Mouse (Mus musculus): Measurements from ENCODE around the gene Gpr137c. TPM values are rescaled to one million over a fixed set of nuclear protein-coding genes. Genes with fewer than 3 reads are reported as not detected.

The Gpr137c gene
- polyA plus RNA-seq (2012; rRNA removed): 9.0 and 12.7 TPM in 2 replicates

DNA sequence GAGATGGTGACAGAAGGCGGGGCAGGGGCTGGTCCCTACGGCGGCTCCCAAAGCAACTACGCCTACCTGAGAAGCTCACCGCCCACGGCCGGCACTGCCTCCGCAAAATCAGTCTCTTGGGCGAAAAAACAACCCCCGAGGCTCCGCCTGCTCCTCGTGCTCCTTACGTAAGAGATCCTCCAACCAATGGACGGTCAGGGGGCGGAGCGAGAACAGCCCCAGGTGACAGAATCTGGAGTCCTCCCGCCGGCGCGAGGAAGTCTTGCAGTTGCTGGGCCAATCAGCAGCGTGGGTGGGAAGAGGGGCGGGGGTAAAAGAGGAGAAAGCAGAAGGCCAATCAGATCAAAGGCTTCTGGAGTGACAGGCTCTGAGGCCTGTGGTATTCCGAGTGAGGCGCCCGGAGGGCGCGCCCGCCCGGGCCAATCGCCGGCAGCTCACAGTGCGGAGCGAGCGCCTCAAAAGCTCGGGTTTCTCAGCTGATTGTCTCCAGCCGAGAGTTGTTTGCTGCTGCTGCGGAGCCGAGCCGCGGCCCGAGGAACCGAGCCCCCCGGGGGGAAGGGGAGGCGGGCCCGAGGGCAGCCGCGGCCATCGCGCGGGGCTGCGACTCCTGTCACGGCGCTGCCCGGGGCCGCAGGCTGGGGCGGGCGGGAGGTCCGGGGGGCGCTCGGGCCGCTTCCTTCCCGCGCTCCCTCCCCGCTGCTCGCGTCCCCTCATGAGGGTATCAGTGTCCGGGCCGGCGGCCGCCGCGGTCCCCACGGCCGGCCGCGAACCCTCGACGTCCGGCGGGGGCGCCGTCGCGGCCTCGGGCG is at the start of gene Gpr137c:
Gene Gpr137c, plus strand, starts transcription at position 437 of the 809 bp plus-strand sequence.
- Histone ChIP-seq H3K4me3 (ENCODE audit: control insufficient read depth, insufficient read depth, low read length) (peak within 1 kb of the TSS; percentile 52), H3K27me3 (ENCODE audit: control insufficient read depth, insufficient read depth, low read length) (no peaks in the 10 kb centered on the region), H3K27ac (ENCODE audit: control insufficient read depth, insufficient read depth, low read length) (peak within 1 kb of the TSS; percentile 58), H3K36me3 (ENCODE audit: control insufficient read depth, insufficient read depth, low read length) (no peaks in the 10 kb centered on the region), H3K4me1 (replicated peaks; ENCODE audit: control insufficient read depth, insufficient read depth, low read length) (peaks cover 9% of the 10 kb centered on the region)
- 1% methylated on average over 86 of the region's 86 CpGs for WGBS
- DNase-seq: peak; percentile 98
- TF ChIP-seq CTCF (IDR thresholded peaks at IDR 0.05; ENCODE audit: borderline replicate concordance, control insufficient read depth, extremely low read depth, insufficient read depth, low read length, poor library complexity): no peak; the same call in 1 of the 2 replicates
- TF ChIP-seq POLR2A (IDR thresholded peaks at IDR 0.05; ENCODE audit: control insufficient read depth, extremely low read depth, insufficient read depth, low read length, poor library complexity): peak; percentile 41

DNA sequence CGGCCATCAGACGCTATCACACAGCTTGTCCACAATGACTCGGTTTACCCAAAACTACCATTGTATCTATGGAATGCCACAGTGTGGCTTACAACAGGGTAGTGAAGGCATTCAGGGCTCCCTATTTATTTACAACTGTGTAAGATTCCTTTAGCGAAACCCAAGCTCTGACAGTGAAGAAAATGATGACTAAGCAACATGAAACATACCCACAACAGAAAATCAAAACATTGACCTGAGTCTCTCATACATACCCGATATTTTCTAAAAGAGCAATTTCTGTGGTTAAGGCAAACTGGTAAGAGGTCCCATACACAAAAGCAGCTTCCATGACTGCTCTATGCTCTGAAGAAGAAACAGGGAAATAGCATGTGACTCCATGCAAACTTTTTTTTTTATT is 47.3 kb upstream of the Gpr137c start:
- Histone ChIP-seq H3K27me3 (ENCODE audit: control insufficient read depth, insufficient read depth, low read length) (no peaks in the 10 kb centered on the region), H3K4me1 (replicated peaks; ENCODE audit: control insufficient read depth, insufficient read depth, low read length) (no peaks in the 10 kb centered on the region), H3K36me3 (ENCODE audit: control insufficient read depth, insufficient read depth, low read length) (peaks cover 3% of the 10 kb centered on the region; the same call in 1 of the 2 replicates), H3K27ac (ENCODE audit: control insufficient read depth, insufficient read depth, low read length) (no peak overlapping the region), H3K4me3 (ENCODE audit: control insufficient read depth, insufficient read depth, low read length) (no peak overlapping the region)
- TF ChIP-seq CTCF (IDR thresholded peaks at IDR 0.05; ENCODE audit: borderline replicate concordance, control insufficient read depth, extremely low read depth, insufficient read depth, low read length, poor library complexity) (no peak), POLR2A (IDR thresholded peaks at IDR 0.05; ENCODE audit: control insufficient read depth, extremely low read depth, insufficient read depth, low read length, poor library complexity) (no peak)
- no peak for DNase-seq
- 94% methylated on average over 5 of the region's 5 CpGs for WGBS

DNA sequence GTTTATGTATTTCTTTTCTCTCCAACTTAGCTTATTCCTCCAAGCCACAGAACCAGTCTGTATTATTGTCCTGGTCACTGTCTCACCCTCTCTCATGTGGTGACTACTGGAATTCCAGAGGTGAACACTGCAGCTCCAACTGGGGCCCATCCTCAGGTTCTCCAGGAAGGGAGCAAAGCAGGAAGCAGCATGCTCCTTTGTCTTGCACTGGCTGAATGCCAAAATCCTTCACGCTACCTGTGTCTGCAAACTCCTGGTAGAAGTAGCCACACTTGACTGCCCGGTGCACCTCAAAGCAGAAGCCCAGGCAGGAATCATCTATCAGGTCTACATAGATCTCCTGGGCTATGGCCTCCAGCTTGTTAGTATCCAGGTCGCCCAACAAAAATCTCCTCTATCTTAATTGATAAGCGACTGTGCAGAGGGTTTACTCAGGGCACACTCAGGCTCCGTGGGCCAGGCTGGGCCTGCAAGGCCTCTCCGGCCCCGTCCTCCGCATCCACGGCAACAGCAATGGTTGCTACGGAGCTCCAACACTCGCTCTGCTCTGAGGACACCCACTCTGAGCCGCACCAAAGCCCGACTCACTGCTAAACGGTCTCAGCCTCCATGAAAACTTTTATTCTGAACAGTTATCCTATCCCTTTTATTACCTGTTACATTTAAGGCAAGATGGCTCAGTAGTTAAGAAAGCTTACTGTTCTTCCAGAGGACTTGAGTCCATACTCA is 44.3 kb upstream of the Gpr137c start:
- Histone ChIP-seq H3K27ac (ENCODE audit: control insufficient read depth, insufficient read depth, low read length) (no peak overlapping the region), H3K36me3 (ENCODE audit: control insufficient read depth, insufficient read depth, low read length) (no peaks in the 10 kb centered on the region; the same call in 1 of the 2 replicates), H3K4me3 (ENCODE audit: control insufficient read depth, insufficient read depth, low read length) (no peak overlapping the region), H3K4me1 (replicated peaks; ENCODE audit: control insufficient read depth, insufficient read depth, low read length) (no peaks in the 10 kb centered on the region), H3K27me3 (ENCODE audit: control insufficient read depth, insufficient read depth, low read length) (no peaks in the 10 kb centered on the region)
- TF ChIP-seq CTCF (IDR thresholded peaks at IDR 0.05; ENCODE audit: borderline replicate concordance, control insufficient read depth, extremely low read depth, insufficient read depth, low read length, poor library complexity) (no peak), POLR2A (IDR thresholded peaks at IDR 0.05; ENCODE audit: control insufficient read depth, extremely low read depth, insufficient read depth, low read length, poor library complexity) (no peak)
- no peak for DNase-seq
- 94% methylated on average over 14 of the region's 14 CpGs for WGBS

DNA sequence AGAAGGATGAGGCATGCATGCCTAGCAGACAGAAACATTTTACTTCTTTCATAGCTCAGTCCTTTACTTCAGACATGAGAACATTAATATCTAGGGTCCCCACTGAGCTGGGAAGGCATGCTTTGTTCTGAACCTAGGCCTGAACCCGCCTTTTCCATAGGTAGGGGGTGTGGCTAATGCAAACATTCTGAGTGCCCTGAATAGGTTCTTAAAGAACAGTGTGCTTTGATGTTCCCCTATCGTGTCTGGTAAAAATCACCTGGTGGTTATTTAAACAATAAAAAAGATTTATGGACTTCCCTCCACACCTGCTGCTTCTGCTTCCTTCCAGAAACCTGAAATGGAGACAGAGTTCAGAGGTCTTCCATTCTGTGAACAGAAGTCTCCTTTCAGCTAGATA is 40.3 kb upstream of the Gpr137c start:
- Histone ChIP-seq H3K27ac (ENCODE audit: control insufficient read depth, insufficient read depth, low read length) (no peak overlapping the region), H3K36me3 (ENCODE audit: control insufficient read depth, insufficient read depth, low read length) (peaks cover 4% of the 10 kb centered on the region; the same call in 1 of the 2 replicates), H3K4me1 (replicated peaks; ENCODE audit: control insufficient read depth, insufficient read depth, low read length) (no peaks in the 10 kb centered on the region), H3K4me3 (ENCODE audit: control insufficient read depth, insufficient read depth, low read length) (no peak overlapping the region), H3K27me3 (ENCODE audit: control insufficient read depth, insufficient read depth, low read length) (no peaks in the 10 kb centered on the region)
- DNase-seq: no peak
- TF ChIP-seq POLR2A (IDR thresholded peaks at IDR 0.05; ENCODE audit: control insufficient read depth, extremely low read depth, insufficient read depth, low read length, poor library complexity) (no peak), CTCF (IDR thresholded peaks at IDR 0.05; ENCODE audit: borderline replicate concordance, control insufficient read depth, extremely low read depth, insufficient read depth, low read length, poor library complexity) (no peak)
- 81% methylated on average over 2 of the region's 2 CpGs for WGBS

DNA sequence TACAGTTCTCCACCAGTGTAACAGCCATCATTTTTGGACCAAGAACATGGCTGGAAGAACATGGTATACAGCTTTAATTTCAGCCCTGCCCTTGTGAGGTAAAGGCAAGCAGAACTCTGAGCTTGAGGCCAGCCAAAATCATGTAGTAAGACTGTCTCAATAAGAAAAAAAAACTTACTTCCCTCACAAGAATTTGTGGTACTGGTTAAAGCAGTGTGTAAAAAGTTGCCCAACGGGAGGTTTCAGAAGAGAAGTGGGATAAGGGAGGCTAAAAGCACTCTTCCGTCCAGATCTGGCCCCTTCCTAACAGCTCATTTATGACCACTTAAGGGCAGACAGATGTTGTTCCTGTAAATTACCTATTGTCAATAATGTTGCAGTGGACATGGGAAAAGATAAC is 39.9 kb upstream of the Gpr137c start:
- H3K36me3 ChIP-seq (ENCODE audit: control insufficient read depth, insufficient read depth, low read length): peaks cover 4% of the 10 kb centered on the region; the same call in 1 of the 2 replicates
- DNase-seq: no peak
- WGBS: 92% methylated on average over 2 of the region's 2 CpGs
- no peak overlapping the region for H3K27ac ChIP-seq (ENCODE audit: control insufficient read depth, insufficient read depth, low read length)
- H3K4me1 ChIP-seq (replicated peaks; ENCODE audit: control insufficient read depth, insufficient read depth, low read length): no peaks in the 10 kb centered on the region
- H3K27me3 ChIP-seq (ENCODE audit: control insufficient read depth, insufficient read depth, low read length): no peaks in the 10 kb centered on the region
- H3K4me3 ChIP-seq (ENCODE audit: control insufficient read depth, insufficient read depth, low read length): no peak overlapping the region
- no peak for TF ChIP-seq CTCF (IDR thresholded peaks at IDR 0.05; ENCODE audit: borderline replicate concordance, control insufficient read depth, extremely low read depth, insufficient read depth, low read length, poor library complexity)
- TF ChIP-seq POLR2A (IDR thresholded peaks at IDR 0.05; ENCODE audit: control insufficient read depth, extremely low read depth, insufficient read depth, low read length, poor library complexity): no peak

DNA sequence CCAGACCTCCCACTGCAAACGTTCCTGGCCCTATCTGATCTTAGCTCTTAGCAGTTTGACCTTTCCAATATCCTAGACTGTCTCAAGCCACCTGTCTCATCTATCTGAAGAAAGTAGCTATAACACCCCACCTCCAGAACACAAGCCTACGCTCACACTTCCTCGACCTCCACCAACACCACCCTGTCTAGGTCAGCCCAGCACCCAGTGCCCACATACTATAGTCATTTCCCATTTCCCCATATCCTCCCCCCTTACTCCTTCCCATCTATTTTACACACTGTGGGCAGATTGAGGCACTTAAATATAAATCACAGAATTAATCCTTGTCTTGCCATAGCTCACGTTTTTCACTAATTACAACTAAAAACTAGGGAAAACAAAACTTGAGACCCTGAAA is 37.9 kb upstream of the Gpr137c start:
- no peak for DNase-seq
- Histone ChIP-seq H3K27ac (ENCODE audit: control insufficient read depth, insufficient read depth, low read length) (no peak overlapping the region), H3K27me3 (ENCODE audit: control insufficient read depth, insufficient read depth, low read length) (no peaks in the 10 kb centered on the region), H3K4me3 (ENCODE audit: control insufficient read depth, insufficient read depth, low read length) (no peak overlapping the region), H3K36me3 (ENCODE audit: control insufficient read depth, insufficient read depth, low read length) (peaks cover 4% of the 10 kb centered on the region; the same call in 1 of the 2 replicates), H3K4me1 (replicated peaks; ENCODE audit: control insufficient read depth, insufficient read depth, low read length) (no peaks in the 10 kb centered on the region)
- no peak for TF ChIP-seq POLR2A (IDR thresholded peaks at IDR 0.05; ENCODE audit: control insufficient read depth, extremely low read depth, insufficient read depth, low read length, poor library complexity)
- no peak for TF ChIP-seq CTCF (IDR thresholded peaks at IDR 0.05; ENCODE audit: borderline replicate concordance, control insufficient read depth, extremely low read depth, insufficient read depth, low read length, poor library complexity)
- 92% methylated on average over 4 of the region's 4 CpGs for WGBS

Data from thymus, adult 2 months (tissue).